Mouse (Mus musculus): ENCODE measurements around the gene Gm9918. TPM values are rescaled to one million over a fixed set of nuclear protein-coding genes. Genes with fewer than 3 reads are reported as not detected.
A peak's percentile ranks its signal among the peaks of the same experiment; 100 is the strongest.

Gm9918 gene
- total and polyA plus RNA-seq, 2 experiments: 0.05 TPM; not detected in 1

- DNase-seq (ENCODE audit: extremely low read depth, low read depth, low spot score): no peak
- Histone ChIP-seq H3K27me3 (ENCODE audit: control insufficient read depth, insufficient read depth, low read length) (no peaks in the 10 kb centered on the region), H3K79me2 (ENCODE audit: control insufficient read depth, insufficient read depth, low read length) (peaks cover 10% of the 10 kb centered on the region; the same call in 1 of the 2 replicates), H3K36me3 (ENCODE audit: control insufficient read depth, insufficient read depth, low read length) (peaks cover 4% of the 10 kb centered on the region; the same call in 1 of the 2 replicates), H3K4me1 (ENCODE audit: control insufficient read depth, insufficient read depth, low read length) (peaks cover 4% of the 10 kb centered on the region), H3K9ac (ENCODE audit: low read depth, low read length) (no peak overlapping the region), H3K4me3 (ENCODE audit: insufficient read depth, low read depth, low read length) (no peak overlapping the region), H3K27ac (replicated peaks; ENCODE audit: insufficient read depth, low read depth, low read length) (peak overlapping the region; percentile 25; the same call in 1 of the 2 replicates)
- 76% methylated on average over 8 of the region's 8 CpGs for WGBS
- no peak for TF ChIP-seq CTCF (IDR thresholded peaks at IDR 0.05; ENCODE audit: low read depth, low read length)
- no peak for TF ChIP-seq POLR2A (IDR thresholded peaks at IDR 0.05; ENCODE audit: extremely low read depth, insufficient read depth, low read length)
Measured at GRCm38 (mm10) chr15:102282463-102283292, 12.3 kb downstream of the Gm9918 start.

GRCm38 (mm10) chr15:102283648-102284047 lies 13.3 kb downstream of the Gm9918 start:
- Histone ChIP-seq H3K4me1 (ENCODE audit: control insufficient read depth, insufficient read depth, low read length) (peaks cover 4% of the 10 kb centered on the region), H3K36me3 (ENCODE audit: control insufficient read depth, insufficient read depth, low read length) (peaks cover 4% of the 10 kb centered on the region; the same call in 1 of the 2 replicates), H3K79me2 (ENCODE audit: control insufficient read depth, insufficient read depth, low read length) (peaks cover 10% of the 10 kb centered on the region; the same call in 1 of the 2 replicates), H3K27me3 (ENCODE audit: control insufficient read depth, insufficient read depth, low read length) (no peaks in the 10 kb centered on the region), H3K9ac (ENCODE audit: low read depth, low read length) (no peak overlapping the region), H3K27ac (replicated peaks; ENCODE audit: insufficient read depth, low read depth, low read length) (peak overlapping the region; percentile 26; the same call in 1 of the 2 replicates), H3K4me3 (ENCODE audit: insufficient read depth, low read depth, low read length) (no peak overlapping the region)
- no peak for TF ChIP-seq CTCF (IDR thresholded peaks at IDR 0.05; ENCODE audit: low read depth, low read length)
- TF ChIP-seq POLR2A (IDR thresholded peaks at IDR 0.05; ENCODE audit: extremely low read depth, insufficient read depth, low read length): no peak
- DNase-seq (ENCODE audit: extremely low read depth, low read depth, low spot score): peak; percentile 24
- 80% methylated on average over 3 of the region's 3 CpGs for WGBS

- no peak overlapping the region for H3K4me3 ChIP-seq (ENCODE audit: insufficient read depth, low read depth, low read length)
- no peak for TF ChIP-seq POLR2A (IDR thresholded peaks at IDR 0.05; ENCODE audit: extremely low read depth, insufficient read depth, low read length)
- TF ChIP-seq CTCF (IDR thresholded peaks at IDR 0.05; ENCODE audit: low read depth, low read length): peak; percentile 49
- peak; percentile 40 for DNase-seq (ENCODE audit: extremely low read depth, low read depth, low spot score)
- H3K27ac ChIP-seq (replicated peaks; ENCODE audit: insufficient read depth, low read depth, low read length): no peak overlapping the region
- no peaks in the 10 kb centered on the region for H3K4me1 ChIP-seq (ENCODE audit: control insufficient read depth, insufficient read depth, low read length)
- H3K79me2 ChIP-seq (ENCODE audit: control insufficient read depth, insufficient read depth, low read length): no peaks in the 10 kb centered on the region
- no peak overlapping the region for H3K9ac ChIP-seq (ENCODE audit: low read depth, low read length)
- no peaks in the 10 kb centered on the region for H3K27me3 ChIP-seq (ENCODE audit: control insufficient read depth, insufficient read depth, low read length)
- H3K36me3 ChIP-seq (ENCODE audit: control insufficient read depth, insufficient read depth, low read length): no peaks in the 10 kb centered on the region
Measured at GRCm38 (mm10) chr15:102287395-102287794, 17.0 kb downstream of the Gm9918 start.

GRCm38 (mm10) chr15:102295633-102296367 lies 25.4 kb downstream of the Gm9918 start, which contains the start of gene Espl1:
TSS of gene Espl1 (plus strand) at chr15:102296266.
- no peaks in the 10 kb centered on the region for H3K4me1 ChIP-seq (ENCODE audit: control insufficient read depth, insufficient read depth, low read length)
- no peaks in the 10 kb centered on the region for H3K36me3 ChIP-seq (ENCODE audit: control insufficient read depth, insufficient read depth, low read length)
- peak within 1 kb of the TSS; percentile 12 for H3K9ac ChIP-seq (ENCODE audit: low read depth, low read length)
- H3K4me3 ChIP-seq (ENCODE audit: insufficient read depth, low read depth, low read length): peak within 1 kb of the TSS; percentile 57
- H3K27me3 ChIP-seq (ENCODE audit: control insufficient read depth, insufficient read depth, low read length): no peaks in the 10 kb centered on the region
- no peak for TF ChIP-seq POLR2A (IDR thresholded peaks at IDR 0.05; ENCODE audit: extremely low read depth, insufficient read depth, low read length)
- TF ChIP-seq CTCF (IDR thresholded peaks at IDR 0.05; ENCODE audit: low read depth, low read length): no peak
- H3K79me2 ChIP-seq (ENCODE audit: control insufficient read depth, insufficient read depth, low read length): no peaks in the 10 kb centered on the region
- WGBS: 6% methylated on average over 25 of the region's 25 CpGs
- DNase-seq (ENCODE audit: extremely low read depth, low read depth, low spot score): peak; percentile 77
- no peak within 1 kb of the TSS for H3K27ac ChIP-seq (replicated peaks; ENCODE audit: insufficient read depth, low read depth, low read length)

GRCm38 (mm10) chr15:102296368-102297006 lies 26.1 kb downstream of the Gm9918 start:
- no peaks in the 10 kb centered on the region for H3K79me2 ChIP-seq (ENCODE audit: control insufficient read depth, insufficient read depth, low read length)
- H3K27ac ChIP-seq (replicated peaks; ENCODE audit: insufficient read depth, low read depth, low read length): no peak overlapping the region
- peak overlapping the region; percentile 12 for H3K9ac ChIP-seq (ENCODE audit: low read depth, low read length)
- H3K36me3 ChIP-seq (ENCODE audit: control insufficient read depth, insufficient read depth, low read length): no peaks in the 10 kb centered on the region
- DNase-seq (ENCODE audit: extremely low read depth, low read depth, low spot score): no peak
- peak overlapping the region; percentile 57 for H3K4me3 ChIP-seq (ENCODE audit: insufficient read depth, low read depth, low read length)
- TF ChIP-seq CTCF (IDR thresholded peaks at IDR 0.05; ENCODE audit: low read depth, low read length) (no peak), POLR2A (IDR thresholded peaks at IDR 0.05; ENCODE audit: extremely low read depth, insufficient read depth, low read length) (no peak)
- WGBS: 9% methylated on average over 24 of the region's 24 CpGs
- H3K27me3 ChIP-seq (ENCODE audit: control insufficient read depth, insufficient read depth, low read length): no peaks in the 10 kb centered on the region
- no peaks in the 10 kb centered on the region for H3K4me1 ChIP-seq (ENCODE audit: control insufficient read depth, insufficient read depth, low read length)
